Mouse (Mus musculus) heart, adult 2 months (tissue): ENCODE results near the gene Tagln2. TPM values are rescaled to one million over a fixed set of nuclear protein-coding genes. Genes with fewer than 3 reads are reported as not detected.
A peak's percentile ranks its signal among the peaks of the same experiment; 100 is the strongest.

ENCODE experiments used
- DNase-seq, 2 experiments: peaks; one replicate each; pipeline ENCODE4 v3.0.0; 2021
- H3K27ac ChIP-seq: fragments of 200-600 bp; 2 replicates; pipeline ENCODE4 v1.8.1; 2022
- H3K27me3 ChIP-seq: fragments of 200-500 bp; 2 replicates; pipeline ENCODE4 v1.6.1; 2012; ENCODE audit warnings: mild to moderate bottlenecking, low read length, inconsistent platforms, mixed read lengths; ENCODE audit not compliant: control insufficient read depth, insufficient read depth
- H3K36me3 ChIP-seq: fragments of 200-500 bp; 2 replicates; pipeline ENCODE4 v1.6.1; 2012; ENCODE audit warnings: low read length, inconsistent platforms; ENCODE audit not compliant: control insufficient read depth, insufficient read depth
- H3K4me1 ChIP-seq: fragments of 200-500 bp; 2 replicates; pipeline ENCODE4 v1.6.1; 2011; ENCODE audit warnings: low read length; ENCODE audit not compliant: control insufficient read depth, insufficient read depth
- H3K4me3 ChIP-seq: fragments of 200-600 bp; 2 replicates; pipeline ENCODE4 v1.8.1; 2022
- H3K79me2 ChIP-seq: fragments of 200-500 bp; replicated peaks from 2 replicates; pipeline ENCODE4 v1.6.1; 2012; ENCODE audit warnings: mild to moderate bottlenecking, inconsistent platforms, low read length, moderate library complexity, mixed read lengths; ENCODE audit not compliant: control insufficient read depth, insufficient read depth
- H3K9ac ChIP-seq: fragments of 200-500 bp; 2 replicates; pipeline ENCODE4 v1.6.1; 2012; ENCODE audit warnings: low read depth, mild to moderate bottlenecking, control low read depth, inconsistent platforms, low read length, mixed read lengths
- CTCF ChIP-seq: fragments of 200-600 bp; IDR thresholded peaks from 2 replicates; pipeline ENCODE4 v1.8.1; 2022; ENCODE audit warnings: antibody characterized with exemption, mild to moderate bottlenecking, moderate library complexity
- EP300 ChIP-seq: fragments of 200-500 bp; IDR thresholded peaks from 2 replicates; pipeline ENCODE4 v1.6.1; 2011; ENCODE audit warnings: low read depth, low read length, control low read depth; ENCODE audit not compliant: insufficient read depth
- POLR2A ChIP-seq: fragments of 200-500 bp; IDR thresholded peaks from 2 replicates; pipeline ENCODE4 v1.6.1; 2011; ENCODE audit warnings: mild to moderate bottlenecking, low read depth, low read length, control low read depth; ENCODE audit not compliant: insufficient read depth
- WGBS: fragments of 180-500 bp; shearing (Covaris S2); methylation state at CpG from one replicate; pipeline ENCODE4 v1.1.7; 2018; 5-methylcytosine and 5-hydroxymethylcytosine counted together
- intact Hi-C: fragments of 180-260 bp; cut with DNase I; formaldehyde crosslinking; loops from one replicate; pipeline ENCODE4 v1.15.1; 2025
- polyA plus RNA-seq: library from polyadenylated mRNA; depleted of rRNA; stranded (reverse); fragments of >200 nt; gene quantifications from 2 replicates; pipeline ENCODE4 v1.2.3, GENCODE M21; 2012
- total RNA-seq, 2 experiments: library from RNA; stranded (reverse); gene quantifications; 2 replicates each; pipeline ENCODE4 v1.2.3; 2021

Gene Tagln2
- total and polyA plus RNA-seq, 3 experiments: 65.5 to 131 (median 77.8) TPM

DNA sequence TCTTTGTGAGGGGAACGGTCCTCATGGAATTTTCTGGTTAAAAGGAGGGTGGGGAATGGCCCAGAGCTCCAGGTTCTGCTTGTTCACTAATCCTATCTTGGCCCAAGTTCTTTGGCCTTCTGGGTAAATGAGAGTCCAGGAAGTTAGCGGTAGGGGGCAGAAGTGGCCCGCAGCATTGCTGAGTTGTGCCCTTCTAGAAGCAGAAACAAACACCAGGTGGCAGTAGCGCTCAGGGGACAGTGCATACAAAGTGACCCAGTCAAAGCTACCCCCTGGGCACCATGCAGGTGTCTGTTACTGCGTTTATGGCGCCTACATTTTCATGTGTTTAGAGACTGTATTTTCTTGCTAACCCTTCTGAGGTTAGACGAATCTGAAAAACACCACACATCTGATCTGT lies 28.9 kb downstream of the Tagln2 start:
- 0 out of 2 replicates have a peak, but pooled peaks have one; percentile 33 for TF ChIP-seq POLR2A
- no peak; the same call in 1 of the 2 replicates for TF ChIP-seq CTCF
- peak; percentile 97 for TF ChIP-seq EP300
- Histone ChIP-seq H3K79me2 (no peaks in the 10 kb centered on the region), H3K27me3 (no peaks in the 10 kb centered on the region), H3K27ac (no peak overlapping the region), H3K36me3 (no peaks in the 10 kb centered on the region), H3K9ac (no peak overlapping the region), H3K4me3 (no peak overlapping the region), H3K4me1 (peaks cover 18% of the 10 kb centered on the region)
- peak; percentile 90 for DNase-seq
- WGBS: 10% methylated on average over 7 of the region's 7 CpGs
- intact Hi-C loops: loop anchor here (1.0 to 2.0 kb wide), 4 partner anchors 35 to 105 kb away; no protein-coding TSS in a partner anchor

DNA sequence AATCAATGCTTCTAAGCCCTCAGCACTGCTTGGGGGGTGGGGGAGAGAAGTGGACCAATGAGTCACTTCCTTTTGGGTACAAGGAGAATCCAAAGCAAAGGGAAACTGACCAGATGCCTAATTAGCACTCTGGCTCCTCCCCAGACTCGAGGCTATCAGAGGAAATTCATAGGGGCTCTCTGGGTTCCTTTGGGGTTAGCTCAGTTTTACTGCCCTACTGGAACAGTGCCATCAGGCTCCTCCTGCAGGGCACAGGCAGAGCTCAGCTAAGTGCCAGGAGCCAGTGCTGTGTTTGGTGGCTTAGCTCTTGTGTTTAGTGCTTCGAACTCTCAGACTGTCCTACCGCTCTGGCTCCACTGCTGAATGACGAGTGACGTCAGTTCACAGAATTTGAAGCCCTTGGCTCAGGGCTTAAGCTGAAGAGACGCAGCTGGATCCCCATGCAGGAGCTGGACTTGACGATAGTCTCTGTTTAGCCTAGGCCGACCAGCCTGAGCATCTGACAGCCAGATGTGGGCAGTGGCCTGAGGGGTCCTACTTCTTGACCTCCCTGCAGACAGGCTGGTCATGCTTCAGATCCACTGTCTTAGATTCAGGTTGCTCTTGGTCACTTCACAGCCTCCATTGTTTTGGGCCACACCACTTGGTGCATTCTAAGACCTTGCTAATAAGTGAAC lies 30.8 kb downstream of the Tagln2 start:
- 31% methylated on average over 8 of the region's 8 CpGs for WGBS
- Histone ChIP-seq H3K79me2 (no peaks in the 10 kb centered on the region), H3K4me1 (peaks cover 14% of the 10 kb centered on the region), H3K9ac (no peak overlapping the region), H3K36me3 (no peaks in the 10 kb centered on the region), H3K27ac (no peak overlapping the region), H3K4me3 (no peak overlapping the region), H3K27me3 (no peaks in the 10 kb centered on the region)
- DNase-seq: peak in 1 of 2 experiments; percentile 26
- no peak for TF ChIP-seq EP300
- no peak for TF ChIP-seq POLR2A
- no peak for TF ChIP-seq CTCF
- intact Hi-C loops: no loop called here

DNA sequence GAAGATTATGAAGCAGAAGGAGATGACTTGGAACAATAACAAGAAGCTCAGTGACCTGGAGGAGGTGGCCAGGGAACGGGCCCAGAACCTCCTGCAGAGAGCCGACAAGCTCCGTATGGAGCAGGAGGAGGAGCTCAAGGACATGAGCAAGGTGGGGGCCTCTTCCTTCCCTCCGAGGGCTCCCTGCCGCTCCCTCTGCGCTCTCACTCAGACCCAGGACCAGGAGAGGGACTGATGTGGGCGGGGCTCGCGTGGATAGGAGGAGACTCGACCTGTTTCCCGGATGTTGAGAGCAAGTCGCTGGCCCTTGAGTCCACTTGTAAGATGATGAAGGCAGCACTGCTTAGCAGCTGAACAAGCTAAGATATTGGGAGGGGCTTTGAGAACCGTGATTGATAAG lies 32.7 kb downstream of the Tagln2 start:
- no peaks in the 10 kb centered on the region for H3K36me3 ChIP-seq
- H3K27ac ChIP-seq: no peak overlapping the region
- peak in 1 of 2 experiments; percentile 55 for DNase-seq
- no peaks in the 10 kb centered on the region for H3K79me2 ChIP-seq
- intact Hi-C loops: loop anchor here (2.0 kb wide), 1 partner anchor 16 kb away; no protein-coding TSS in a partner anchor
- TF ChIP-seq CTCF (no peak), EP300 (no peak), POLR2A (no peak)
- peaks cover 6% of the 10 kb centered on the region for H3K4me1 ChIP-seq
- WGBS: 17% methylated on average over 13 of the region's 13 CpGs
- H3K9ac ChIP-seq: no peak overlapping the region
- no peaks in the 10 kb centered on the region for H3K27me3 ChIP-seq
- no peak overlapping the region for H3K4me3 ChIP-seq

DNA sequence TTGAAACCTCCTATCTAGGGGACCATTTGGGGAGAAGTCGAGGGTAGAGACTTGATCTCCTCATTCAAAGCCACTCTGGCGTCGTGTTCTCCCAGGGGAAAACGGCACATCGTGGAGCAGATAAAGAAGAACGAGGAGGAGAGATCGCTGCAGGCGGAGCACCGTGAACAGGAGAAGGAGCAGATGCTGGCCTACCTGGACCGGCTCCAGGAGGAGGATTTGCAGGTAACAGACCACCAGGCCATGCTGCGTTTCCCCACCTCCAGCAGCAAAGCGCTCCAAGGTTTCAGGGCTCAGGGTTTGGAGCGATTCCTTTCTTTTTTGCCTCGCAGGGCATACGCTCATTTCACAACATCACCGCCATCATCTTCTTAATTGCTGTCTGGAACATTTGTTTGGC lies 35.3 kb downstream of the Tagln2 start:
- Histone ChIP-seq H3K27ac (no peak overlapping the region), H3K9ac (no peak overlapping the region), H3K4me1 (peaks cover 6% of the 10 kb centered on the region), H3K36me3 (no peaks in the 10 kb centered on the region), H3K4me3 (no peak overlapping the region), H3K27me3 (no peaks in the 10 kb centered on the region), H3K79me2 (no peaks in the 10 kb centered on the region)
- no peak for DNase-seq
- WGBS: 79% methylated on average over 16 of the region's 16 CpGs
- TF ChIP-seq CTCF (no peak), EP300 (no peak), POLR2A (no peak)
- intact Hi-C loops: no loop called here

DNA sequence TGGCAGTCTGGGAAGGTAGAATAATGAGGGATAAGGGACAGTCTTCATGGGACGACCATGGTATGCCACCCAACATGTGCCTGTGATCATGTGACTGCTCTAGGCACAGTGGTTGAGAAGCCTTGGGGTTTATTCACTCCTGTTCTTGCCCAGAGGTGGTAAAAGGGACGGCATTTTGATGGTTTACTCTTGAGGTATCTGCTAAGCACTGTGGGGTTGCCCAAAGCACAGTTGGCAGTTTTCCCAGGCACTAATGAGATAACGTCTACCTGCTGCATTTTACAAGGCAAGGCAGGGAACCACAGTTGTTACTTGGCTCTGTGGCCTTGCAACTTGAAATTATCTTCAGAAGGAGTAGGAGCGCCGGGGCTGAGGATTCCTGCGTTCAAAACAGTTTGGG lies 40.0 kb downstream of the Tagln2 start:
- DNase-seq: no peak
- Histone ChIP-seq H3K9ac (no peak overlapping the region), H3K27ac (no peak overlapping the region), H3K36me3 (no peaks in the 10 kb centered on the region), H3K27me3 (no peaks in the 10 kb centered on the region), H3K79me2 (no peaks in the 10 kb centered on the region), H3K4me3 (no peak overlapping the region), H3K4me1 (no peaks in the 10 kb centered on the region)
- intact Hi-C loops: no loop called here
- WGBS: 53% methylated on average over 6 of the region's 6 CpGs
- TF ChIP-seq POLR2A (no peak), EP300 (no peak), CTCF (no peak)

DNA sequence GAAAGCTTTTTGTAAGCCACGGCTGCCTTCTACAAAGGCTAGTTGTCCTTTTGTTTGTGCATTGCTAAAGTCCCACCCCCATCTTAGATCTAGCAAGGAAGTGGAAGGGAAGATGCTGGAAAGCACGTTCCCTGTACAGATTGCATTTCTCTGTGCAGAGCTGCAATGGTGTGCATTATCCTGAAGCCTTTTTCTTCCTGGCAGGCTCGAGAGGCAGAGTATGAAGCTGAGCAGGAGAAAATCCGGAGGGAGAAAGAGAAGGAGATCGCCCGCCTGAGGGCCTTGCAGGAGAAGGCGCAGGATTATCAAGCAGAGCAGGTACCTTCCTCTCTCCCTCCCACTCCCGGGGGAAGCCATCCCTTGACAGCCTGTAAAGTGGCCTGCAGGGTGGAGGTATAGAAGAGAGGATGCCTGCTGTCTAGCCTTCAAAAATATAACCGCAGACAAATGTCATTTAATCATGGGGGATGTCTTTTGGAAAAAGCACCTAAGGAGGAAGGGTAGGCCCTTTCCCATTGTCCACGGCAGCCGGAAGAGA lies 40.5 kb downstream of the Tagln2 start:
- no peak overlapping the region for H3K9ac ChIP-seq
- 59% methylated on average over 11 of the region's 11 CpGs for WGBS
- intact Hi-C loops: no loop called here
- H3K4me1 ChIP-seq: no peaks in the 10 kb centered on the region
- H3K79me2 ChIP-seq: no peaks in the 10 kb centered on the region
- TF ChIP-seq CTCF (no peak), EP300 (no peak), POLR2A (no peak)
- H3K4me3 ChIP-seq: no peak overlapping the region
- no peaks in the 10 kb centered on the region for H3K27me3 ChIP-seq
- no peaks in the 10 kb centered on the region for H3K36me3 ChIP-seq
- H3K27ac ChIP-seq: no peak overlapping the region
- no peak for DNase-seq
